Mouse (Mus musculus) heart, embryonic 16.5 days (tissue): ENCODE measurements around the gene Sfrp2. TPM values are rescaled to one million over a fixed set of nuclear protein-coding genes. Genes with fewer than 3 reads are reported as not detected.
A peak's percentile ranks its signal among the peaks of the same experiment; 100 is the strongest.

Experiments
- ATAC-seq: fragments of 200-750 bp; cut with Nextera tagmentation; replicated peaks from 2 replicates; pipeline ENCODE4 v1.8.0; 2017; ENCODE audit warnings: moderate number of reproducible peaks; ENCODE audit not compliant: insufficient read depth, low FRiP score; ENCODE audit errors: extremely low read depth
- H3K27ac ChIP-seq: fragments of 300-500 bp; sonication (generic); 2 replicates; pipeline ENCODE4 v1.5.1; 2014; ENCODE audit warnings: mild to moderate bottlenecking, low read length, control low read depth, moderate library complexity
- H3K27me3 ChIP-seq: fragments of 300-500 bp; sonication (generic); 2 replicates; pipeline ENCODE4 v1.6.1; 2014; ENCODE audit warnings: low read length, mixed read lengths; ENCODE audit not compliant: control insufficient read depth, insufficient read depth
- H3K36me3 ChIP-seq: fragments of 300-500 bp; sonication (generic); 2 replicates; pipeline ENCODE4 v1.6.1; 2014; ENCODE audit not compliant: control insufficient read depth, insufficient read depth
- H3K4me1 ChIP-seq: fragments of 300-500 bp; sonication (generic); 2 replicates; pipeline ENCODE4 v1.6.1; 2014; ENCODE audit warnings: low read length, mixed read lengths; ENCODE audit not compliant: control insufficient read depth, insufficient read depth
- H3K4me2 ChIP-seq: fragments of 300-500 bp; sonication (generic); 2 replicates; pipeline ENCODE4 v1.6.1; 2014; ENCODE audit warnings: low read depth, mild to moderate bottlenecking, control low read depth, low read length
- H3K4me3 ChIP-seq: fragments of 300-500 bp; sonication (generic); 2 replicates; pipeline ENCODE4 v1.5.1; 2014; ENCODE audit warnings: mild to moderate bottlenecking, control low read depth, low read length
- H3K9ac ChIP-seq: fragments of 300-500 bp; sonication (generic); 2 replicates; pipeline ENCODE4 v1.6.1; 2014; ENCODE audit warnings: low read length, control low read depth
- H3K9me3 ChIP-seq: fragments of 300-500 bp; sonication (generic); replicated peaks from 2 replicates; pipeline ENCODE4 v1.6.1; 2016; ENCODE audit warnings: low read length; ENCODE audit not compliant: control insufficient read depth
- WGBS: fragments of 180-500 bp; shearing (Covaris S2); extraction: QIAGEN DNeasy Blood & Tissue Kit; methylation state at CpG from one replicate; pipeline ENCODE4 v1.1.7; 2014; 5-methylcytosine and 5-hydroxymethylcytosine counted together
- polyA plus RNA-seq: library from polyadenylated mRNA; unstranded; fragments of >200 nt; fragmentation: Nextera tagmentation; extraction: Ambion mirVana; gene quantifications from 2 replicates; pipeline ENCODE4 v1.2.1, GENCODE M21; 2015

The Sfrp2 gene
- polyA plus RNA-seq, result 140 and 142 TPM in 2 replicates

DNA sequence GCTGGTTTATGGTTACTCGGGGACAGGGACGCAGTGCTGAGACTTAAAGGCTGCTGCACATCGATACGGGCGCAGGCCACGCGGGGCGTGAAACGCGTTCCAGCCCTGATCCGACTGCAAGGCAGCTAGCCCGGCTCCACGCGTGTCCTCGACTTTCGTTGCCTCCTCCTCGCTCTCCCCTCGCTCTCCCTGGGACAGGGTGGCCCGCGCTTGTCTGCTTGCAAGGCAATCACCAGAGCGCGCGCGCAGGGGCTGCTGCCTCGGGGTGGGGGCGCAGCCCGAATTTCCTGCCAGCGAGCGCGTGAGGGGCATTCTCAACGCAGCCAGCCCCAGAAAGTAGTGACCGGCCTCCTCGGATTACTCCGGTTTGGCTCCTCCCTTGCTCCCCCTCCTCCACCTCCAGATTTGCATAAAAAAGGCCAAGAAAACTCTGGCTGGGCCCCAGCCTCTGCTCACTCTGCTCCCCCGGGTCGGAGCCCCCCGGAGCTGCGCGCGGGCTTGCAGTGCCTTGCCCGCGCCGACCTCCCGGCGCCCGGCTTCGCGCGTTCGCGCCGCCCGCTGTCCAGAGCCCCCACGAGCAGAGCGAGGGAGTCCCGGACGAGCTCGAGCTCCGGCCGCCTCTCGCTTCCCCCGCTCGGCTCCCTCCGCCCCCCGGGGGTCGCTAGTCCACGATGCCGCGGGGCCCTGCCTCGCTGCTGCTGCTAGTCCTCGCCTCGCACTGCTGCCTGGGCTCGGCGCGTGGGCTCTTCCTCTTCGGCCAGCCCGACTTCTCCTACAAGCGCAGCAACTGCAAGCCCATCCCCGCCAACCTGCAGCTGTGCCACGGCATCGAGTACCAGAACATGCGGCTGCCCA lies at the start of gene Sfrp2:
Gene Sfrp2 (plus strand): TSS at position 451 of the 855 bp plus-strand sequence.
- Histone ChIP-seq H3K9ac (peak within 1 kb of the TSS; percentile 60), H3K4me2 (peak within 1 kb of the TSS; percentile 100), H3K36me3 (no peaks in the 10 kb centered on the region), H3K4me3 (peak within 1 kb of the TSS; percentile 69), H3K27me3 (peaks cover 62% of the 10 kb centered on the region), H3K9me3 (no peaks in the 10 kb centered on the region), H3K27ac (peak within 1 kb of the TSS; percentile 1), H3K4me1 (peaks cover 13% of the 10 kb centered on the region)
- under 1% methylated on average over 81 of the region's 82 CpGs for WGBS
- ATAC-seq, result peak; percentile 53

DNA sequence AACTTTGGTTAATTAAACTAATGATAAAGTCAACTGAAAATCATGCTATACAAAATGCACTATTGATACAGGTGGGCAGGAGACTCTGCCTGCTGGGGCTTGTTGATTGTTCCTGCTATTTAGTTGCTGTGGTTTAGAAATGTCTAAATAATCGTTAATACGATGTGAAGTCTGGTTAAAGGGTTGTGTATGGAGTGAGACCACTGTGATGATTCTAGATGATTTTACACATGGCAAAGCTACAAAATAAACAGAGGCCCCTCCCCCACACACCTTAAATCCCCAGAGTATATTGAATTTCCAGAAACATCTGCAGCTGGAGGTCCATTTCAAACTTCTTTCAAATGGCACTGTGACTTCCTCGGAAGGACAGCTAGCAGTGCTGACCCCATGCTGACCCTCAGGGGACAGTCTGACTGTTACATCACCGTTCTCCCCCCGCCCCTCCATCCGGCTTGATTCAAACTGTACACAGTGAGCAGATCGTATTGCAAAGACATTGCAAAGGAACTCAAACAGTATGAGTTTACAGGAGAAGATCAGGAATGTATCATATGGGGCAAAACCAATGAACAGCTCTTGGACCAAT lies 48.4 kb upstream of the Sfrp2 start:
- H3K9me3 ChIP-seq, result no peaks in the 10 kb centered on the region
- 39% methylated on average over 7 of the region's 7 CpGs for WGBS
- no peak overlapping the region for H3K9ac ChIP-seq
- no peaks in the 10 kb centered on the region for H3K4me1 ChIP-seq
- ATAC-seq, result no peak
- no peak overlapping the region for H3K27ac ChIP-seq
- H3K36me3 ChIP-seq, result no peaks in the 10 kb centered on the region
- no peaks in the 10 kb centered on the region for H3K27me3 ChIP-seq
- no peak overlapping the region for H3K4me2 ChIP-seq
- no peak overlapping the region for H3K4me3 ChIP-seq

DNA sequence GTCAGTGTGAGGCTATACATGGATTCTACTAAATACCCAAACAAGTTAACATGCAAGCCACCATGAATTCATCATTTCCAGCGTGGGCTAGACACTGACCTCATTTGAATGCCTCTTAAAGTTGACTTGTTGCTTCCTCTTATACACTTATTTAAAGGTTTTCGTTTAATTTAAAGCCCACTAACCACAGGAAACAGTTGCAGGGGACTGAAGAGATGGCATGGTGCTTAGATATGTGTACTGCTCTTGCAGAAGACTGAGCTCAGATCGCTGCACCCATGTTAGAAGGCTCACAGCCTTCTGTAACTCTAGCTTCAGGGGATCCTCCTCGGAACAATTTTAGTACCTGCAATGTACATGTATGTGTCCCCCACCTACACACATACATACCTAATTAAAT lies 47.5 kb upstream of the Sfrp2 start:
- Histone ChIP-seq H3K4me2 (no peak overlapping the region), H3K9ac (no peak overlapping the region), H3K36me3 (no peaks in the 10 kb centered on the region), H3K27me3 (no peaks in the 10 kb centered on the region), H3K9me3 (no peaks in the 10 kb centered on the region), H3K4me3 (no peak overlapping the region), H3K27ac (no peak overlapping the region), H3K4me1 (no peaks in the 10 kb centered on the region)
- no peak for ATAC-seq
- 66% methylated on average over 4 of the region's 4 CpGs for WGBS

DNA sequence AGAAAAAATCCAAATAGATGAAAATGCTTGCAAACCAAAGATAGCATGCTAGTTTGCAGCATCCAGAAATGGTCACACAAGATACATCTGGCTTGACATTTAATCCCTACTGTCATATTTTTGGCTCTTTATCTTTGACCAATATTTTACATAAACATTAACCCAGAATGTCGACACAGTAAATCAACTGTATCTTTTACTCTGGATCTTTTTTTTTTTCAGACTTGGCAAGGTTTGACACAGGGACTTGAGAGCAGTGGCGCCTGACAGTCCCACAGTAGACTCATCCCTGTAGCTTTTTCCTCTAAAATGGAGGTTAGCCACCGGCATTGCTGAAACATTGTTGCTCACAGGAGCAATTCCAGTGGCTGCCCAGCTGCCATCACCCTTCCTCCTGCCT lies 37.9 kb upstream of the Sfrp2 start:
- no peak overlapping the region for H3K4me3 ChIP-seq
- H3K9ac ChIP-seq, result no peak overlapping the region
- H3K27me3 ChIP-seq, result no peaks in the 10 kb centered on the region
- H3K4me1 ChIP-seq, result no peaks in the 10 kb centered on the region
- H3K9me3 ChIP-seq, result 0 out of 2 replicates have a peak, but pooled peaks cover 3% of the 10 kb centered on the region
- no peak for ATAC-seq
- no peak overlapping the region for H3K4me2 ChIP-seq
- H3K36me3 ChIP-seq, result no peaks in the 10 kb centered on the region
- 69% methylated on average over 3 of the region's 3 CpGs for WGBS
- no peak overlapping the region for H3K27ac ChIP-seq

DNA sequence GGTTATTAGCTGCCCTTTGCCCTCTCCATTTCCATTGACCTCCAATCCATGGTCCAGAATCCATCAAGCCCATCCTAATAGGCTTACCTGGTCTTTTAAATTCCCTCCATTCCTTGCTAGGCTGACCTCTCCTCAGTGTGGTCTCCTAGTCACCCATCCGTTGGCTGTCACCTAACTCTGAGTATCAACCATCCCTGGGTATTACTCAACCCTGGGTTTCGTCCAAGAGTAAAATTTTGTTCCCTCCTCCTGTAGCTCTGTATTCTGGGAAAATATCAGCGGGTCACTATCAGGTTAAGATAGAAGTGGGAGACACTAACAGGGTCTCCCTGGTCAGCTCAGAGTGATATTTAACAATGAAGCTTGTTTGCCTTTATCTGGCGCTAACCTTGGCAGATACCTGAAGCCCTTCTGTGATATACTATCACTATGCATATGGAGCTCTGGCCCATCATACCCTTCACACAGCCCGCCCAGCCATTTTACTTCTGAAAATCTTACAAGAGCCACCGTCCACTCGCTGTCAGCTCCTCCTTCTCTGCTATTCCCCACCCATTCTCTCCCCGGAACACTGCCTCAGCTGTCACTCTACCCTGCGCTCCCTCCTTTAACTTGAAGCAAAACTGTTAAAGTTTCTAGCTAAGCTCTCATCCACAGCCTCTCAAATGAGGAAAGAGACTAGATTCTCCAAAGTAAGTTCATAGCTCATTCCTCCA lies 37.3 kb upstream of the Sfrp2 start:
- Histone ChIP-seq H3K4me2 (no peak overlapping the region), H3K27ac (no peak overlapping the region), H3K4me1 (no peaks in the 10 kb centered on the region), H3K4me3 (no peak overlapping the region), H3K27me3 (no peaks in the 10 kb centered on the region), H3K36me3 (no peaks in the 10 kb centered on the region), H3K9ac (no peak overlapping the region), H3K9me3 (0 out of 2 replicates have a peak, but pooled peaks cover 3% of the 10 kb centered on the region)
- 59% methylated on average over 9 of the region's 9 CpGs for WGBS
- ATAC-seq, result no peak

DNA sequence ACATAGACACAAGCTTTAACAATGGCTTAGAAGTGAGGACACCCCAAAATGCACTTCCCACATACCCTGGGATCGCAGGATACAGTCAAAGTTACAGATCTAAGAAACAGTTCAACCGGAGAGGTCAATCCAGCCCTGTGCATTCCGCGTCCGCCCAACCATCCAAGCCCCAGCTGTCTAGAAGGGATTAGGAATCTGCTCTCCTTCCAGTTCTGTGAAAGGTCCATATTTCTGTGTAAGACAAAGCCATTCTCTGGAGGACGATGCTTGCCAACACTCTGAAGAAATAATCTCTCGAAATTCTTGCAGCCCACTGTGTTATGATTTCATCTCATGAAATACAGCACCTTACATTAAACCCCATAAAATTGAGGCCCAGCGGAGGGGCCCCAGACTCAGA lies 32.1 kb upstream of the Sfrp2 start:
- Histone ChIP-seq H3K27ac (no peak overlapping the region), H3K4me3 (no peak overlapping the region), H3K36me3 (no peaks in the 10 kb centered on the region), H3K4me1 (no peaks in the 10 kb centered on the region), H3K9ac (no peak overlapping the region), H3K4me2 (no peak overlapping the region), H3K9me3 (no peaks in the 10 kb centered on the region), H3K27me3 (no peaks in the 10 kb centered on the region)
- 80% methylated on average over 8 of the region's 8 CpGs for WGBS
- ATAC-seq, result no peak

DNA sequence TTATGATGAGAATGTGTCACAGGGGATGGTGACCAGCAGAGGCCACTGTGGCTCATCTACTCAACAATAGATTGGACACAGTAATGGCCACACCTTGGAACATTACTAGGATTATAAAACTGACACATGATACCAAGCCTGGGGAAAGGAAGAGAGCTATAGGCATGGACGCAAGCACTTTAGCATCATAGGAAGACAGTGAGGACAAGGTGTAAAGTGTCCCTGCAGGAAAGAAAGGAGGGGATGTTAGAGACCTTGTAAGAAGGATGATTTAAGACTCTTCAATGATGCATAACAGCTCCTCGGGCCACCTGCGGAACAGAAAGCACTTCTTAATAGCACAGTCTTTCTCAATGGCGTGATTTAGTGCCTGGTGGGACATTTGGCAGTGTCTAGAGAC lies 29.1 kb upstream of the Sfrp2 start:
- no peaks in the 10 kb centered on the region for H3K27me3 ChIP-seq
- H3K36me3 ChIP-seq, result no peaks in the 10 kb centered on the region
- 82% methylated on average over 4 of the region's 4 CpGs for WGBS
- no peak overlapping the region for H3K9ac ChIP-seq
- no peak overlapping the region for H3K4me2 ChIP-seq
- H3K4me3 ChIP-seq, result no peak overlapping the region
- ATAC-seq, result no peak
- H3K9me3 ChIP-seq, result no peaks in the 10 kb centered on the region
- H3K4me1 ChIP-seq, result no peaks in the 10 kb centered on the region
- no peak overlapping the region for H3K27ac ChIP-seq

DNA sequence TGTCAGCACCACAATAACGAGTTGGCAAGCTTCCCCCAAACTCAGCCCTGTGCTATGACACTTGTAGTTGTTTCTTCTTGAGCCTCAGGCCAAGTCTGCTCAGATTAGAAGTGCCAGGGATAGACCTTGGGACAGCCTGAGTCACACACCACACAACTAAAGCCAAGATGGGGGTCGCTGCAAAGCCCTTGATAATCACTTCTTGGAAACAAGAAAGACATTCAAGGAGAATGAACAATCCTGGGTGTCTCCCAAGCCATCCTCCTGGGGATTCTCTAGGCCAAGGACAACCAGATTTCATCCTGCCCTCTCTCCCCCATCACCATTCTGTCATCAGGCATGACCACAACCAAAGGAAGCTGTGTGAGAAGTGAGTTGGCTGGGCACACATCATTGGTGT lies 25.9 kb upstream of the Sfrp2 start:
- Histone ChIP-seq H3K27ac (no peak overlapping the region), H3K4me3 (no peak overlapping the region), H3K9me3 (no peaks in the 10 kb centered on the region), H3K4me2 (no peak overlapping the region), H3K9ac (no peak overlapping the region), H3K36me3 (no peaks in the 10 kb centered on the region), H3K27me3 (no peaks in the 10 kb centered on the region), H3K4me1 (no peaks in the 10 kb centered on the region)
- ATAC-seq, result no peak
- WGBS, result 57% methylated on average over 2 of the region's 2 CpGs

DNA sequence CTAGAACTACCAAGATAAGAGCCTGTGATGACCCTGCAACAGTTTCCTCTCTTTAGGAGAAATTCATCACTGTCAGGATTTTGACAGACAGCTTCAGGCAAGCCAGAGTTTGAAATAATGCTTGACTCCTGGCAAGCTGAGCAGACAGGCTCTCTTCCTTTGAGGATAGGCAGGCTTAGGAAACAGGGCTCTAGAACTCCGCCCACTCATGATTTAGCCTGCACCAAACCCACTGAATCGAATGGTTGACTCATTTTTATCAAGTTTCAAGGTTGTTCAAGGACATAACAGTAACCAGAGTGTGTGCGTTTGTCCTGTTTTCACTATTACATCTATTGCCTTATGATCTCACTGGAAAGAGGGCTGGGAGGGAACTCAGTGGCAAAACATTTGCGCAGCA lies 18.8 kb upstream of the Sfrp2 start:
- Histone ChIP-seq H3K9ac (no peak overlapping the region), H3K4me2 (no peak overlapping the region), H3K27me3 (no peaks in the 10 kb centered on the region), H3K4me3 (no peak overlapping the region), H3K27ac (no peak overlapping the region), H3K36me3 (no peaks in the 10 kb centered on the region), H3K9me3 (no peaks in the 10 kb centered on the region), H3K4me1 (no peaks in the 10 kb centered on the region)
- WGBS, result 79% methylated on average over 4 of the region's 4 CpGs
- ATAC-seq, result no peak
